Mouse (Mus musculus) lung, postnatal 36 days (tissue): ENCODE measurements around the gene Gmeb1.

Experiments used
- DNase-seq: peaks from one replicate; pipeline ENCODE4 v3.0.0; 2022; ENCODE audit warnings: mixed read lengths

Gmeb1 gene

GRCm38 (mm10) chr4:132216602-132217001 lies 44.8 kb downstream of the Gmeb1 start:
- DNase-seq: no peak

GRCm38 (mm10) chr4:132214847-132215246 lies 46.6 kb downstream of the Gmeb1 start:
- peak; percentile 69 for DNase-seq

- peak; percentile 97 for DNase-seq
These were observed 49.3 kb downstream of the Gmeb1 start, which contains the start of gene Ythdf2 for GRCm38 (mm10) chr4:132211953-132212734. TSS of gene Ythdf2 (minus strand) at chr4:132212303.

DNA sequence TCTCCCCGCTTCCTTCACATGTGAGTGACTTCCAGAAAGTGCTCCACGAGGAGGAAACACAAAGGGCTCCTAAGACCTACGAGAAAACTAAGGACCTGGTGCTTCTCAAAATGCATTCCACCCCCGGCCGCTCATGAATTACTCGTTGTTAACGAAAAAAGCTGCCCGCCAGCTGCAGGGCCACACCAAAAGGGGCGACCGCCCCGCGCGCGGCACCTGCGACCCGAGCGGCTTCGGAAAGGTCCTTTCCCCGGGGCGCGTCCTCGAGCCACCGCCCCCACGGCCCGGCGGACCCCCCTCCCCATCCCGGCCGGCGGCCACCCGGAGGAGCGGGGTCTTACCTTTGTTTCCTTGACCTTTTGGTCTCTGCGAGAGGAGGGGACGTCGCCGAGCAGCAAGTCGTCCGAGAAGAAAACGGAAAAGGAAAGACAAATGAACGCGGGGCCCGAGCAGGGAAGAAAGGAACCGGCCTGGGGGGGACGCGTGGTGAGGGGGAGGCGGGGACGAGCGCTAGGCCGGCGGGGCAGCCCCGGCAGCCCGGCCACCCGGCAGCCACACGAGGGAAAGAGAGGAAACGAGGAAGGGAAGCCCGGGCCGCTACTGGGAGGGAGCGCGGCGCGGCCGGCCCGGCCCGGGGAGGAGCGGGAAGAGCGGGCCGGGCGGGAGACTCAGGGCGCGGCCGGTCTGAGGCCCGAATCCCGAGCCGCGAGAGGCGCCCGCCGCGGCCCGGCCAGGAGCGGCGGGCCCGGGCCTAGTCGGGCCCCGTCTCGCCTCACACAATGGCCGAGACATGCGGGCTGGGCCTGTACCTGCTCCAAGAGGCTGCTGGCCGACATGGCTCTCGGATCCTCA lies 50.1 kb downstream of the Gmeb1 start:
- DNase-seq: no peak

- no peak for DNase-seq
These were observed 51.1 kb downstream of the Gmeb1 start for GRCm38 (mm10) chr4:132210325-132210724.

- DNase-seq: no peak
These were observed 52.1 kb downstream of the Gmeb1 start for GRCm38 (mm10) chr4:132209299-132209698.

GRCm38 (mm10) chr4:132207280-132207679 lies 54.1 kb downstream of the Gmeb1 start:
- no peak for DNase-seq

DNA sequence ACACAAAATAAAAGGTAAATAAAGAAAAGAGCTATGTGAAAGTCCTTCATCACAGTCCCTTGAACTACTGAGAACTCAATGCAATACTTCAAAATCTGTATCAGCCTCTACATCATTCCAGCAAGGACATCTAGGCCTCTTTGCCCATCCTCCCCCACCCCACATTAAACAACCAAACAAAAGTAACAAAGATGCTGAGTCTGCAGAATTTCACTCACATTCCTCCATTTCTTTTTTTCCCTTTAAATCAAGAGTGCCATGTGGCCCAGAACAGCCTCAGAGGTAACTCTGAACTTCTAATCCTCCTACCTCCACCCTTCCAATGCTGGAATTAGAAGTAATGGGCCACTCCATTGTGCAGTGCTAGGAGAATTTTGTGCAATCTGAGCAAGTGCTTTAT lies 62.6 kb downstream of the Gmeb1 start:
- DNase-seq: no peak

GRCm38 (mm10) chr4:132198285-132198712 lies 63.1 kb downstream of the Gmeb1 start:
- peak; percentile 80 for DNase-seq

GRCm38 (mm10) chr4:132194975-132195374 lies 66.4 kb downstream of the Gmeb1 start:
- DNase-seq: no peak

DNA sequence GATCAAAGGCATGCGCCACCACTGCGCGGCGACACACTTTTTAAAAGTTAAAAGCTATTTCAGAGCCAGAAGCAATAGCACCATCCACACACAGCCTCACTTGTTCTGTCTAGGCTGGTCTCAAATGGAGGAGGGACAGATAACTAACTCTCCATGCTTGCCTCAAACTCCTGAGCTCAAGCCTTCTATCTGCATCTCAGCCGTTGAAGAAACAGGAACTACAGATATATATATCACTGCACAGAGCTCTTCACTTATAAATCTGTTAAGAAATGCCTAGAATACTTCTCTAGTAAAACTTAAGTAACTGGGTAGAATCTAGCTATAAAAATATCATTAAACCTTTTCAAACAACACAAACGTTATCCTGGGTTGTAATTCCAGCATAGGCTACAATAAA lies 67.0 kb downstream of the Gmeb1 start:
- DNase-seq: no peak

DNA sequence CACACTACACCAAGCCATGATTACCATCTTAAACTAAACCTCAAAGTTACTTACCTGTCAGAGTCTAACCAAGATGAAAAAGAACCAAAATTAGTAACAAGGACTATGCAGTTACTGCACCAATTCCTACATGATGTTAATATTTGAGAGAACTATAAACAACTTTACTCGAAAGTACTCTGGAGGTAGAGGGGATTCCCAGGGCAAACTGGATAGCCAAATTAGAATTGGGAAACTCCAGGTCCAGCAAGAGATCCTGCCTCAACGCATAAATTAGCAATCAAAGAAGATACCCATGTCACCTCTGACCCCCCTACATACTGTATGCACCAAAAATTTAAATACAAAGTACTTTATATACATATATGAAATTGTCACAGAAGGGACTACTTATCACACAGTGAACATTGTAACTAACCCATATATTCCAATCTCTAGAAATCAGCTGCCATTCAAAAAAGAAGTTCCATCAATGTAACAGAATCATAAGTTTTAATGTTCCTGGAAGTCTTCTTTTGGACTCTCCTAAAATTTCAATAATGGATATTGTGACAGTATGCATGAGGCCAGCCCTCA lies 73.5 kb downstream of the Gmeb1 start:
- no peak for DNase-seq

GRCm38 (mm10) chr4:132183162-132183561 lies 78.2 kb downstream of the Gmeb1 start:
- no peak for DNase-seq

GRCm38 (mm10) chr4:132181721-132182658 lies 79.4 kb downstream of the Gmeb1 start:
- no peak for DNase-seq

- DNase-seq: peak; percentile 69
These were observed 80.7 kb downstream of the Gmeb1 start for GRCm38 (mm10) chr4:132180710-132181109.

DNA sequence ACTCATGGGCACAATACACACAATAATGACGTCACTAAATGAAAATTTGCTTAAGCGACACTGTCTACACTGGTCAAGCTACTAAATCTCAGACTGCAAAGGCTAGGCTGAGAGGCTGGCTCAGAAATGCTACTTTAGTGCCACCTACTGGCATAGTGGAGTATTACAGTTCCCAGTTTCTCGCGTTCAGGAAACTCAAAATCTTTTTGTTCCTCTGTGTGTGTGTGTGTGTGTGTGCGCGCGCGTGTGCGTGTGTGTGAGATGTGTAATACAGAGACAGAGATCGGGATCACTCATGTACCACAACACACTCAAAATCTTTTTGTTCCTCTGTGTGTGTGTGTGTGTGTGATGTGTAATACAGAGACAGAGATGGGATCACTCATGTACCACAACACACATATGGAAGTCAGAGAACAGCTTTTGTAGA lies 82.8 kb downstream of the Gmeb1 start:
- peak; percentile 81 for DNase-seq

GRCm38 (mm10) chr4:132176474-132176873 lies 84.9 kb downstream of the Gmeb1 start:
- DNase-seq: no peak
